Mouse (Mus musculus) erythroblast, embryonic 14.5 days (primary cell): ENCODE measurements around the gene Nav2.

Experiments used
- GATA1 ChIP-seq: IDR thresholded peaks from 2 replicates; pipeline ENCODE4 v1.6.1; 2012; ENCODE audit warnings: low read length, inconsistent platforms, mixed read lengths
- TAL1 ChIP-seq: IDR thresholded peaks from 3 replicates; pipeline ENCODE4 v1.6.1; 2012; ENCODE audit warnings: low read length, inconsistent platforms, mixed read lengths

DNA sequence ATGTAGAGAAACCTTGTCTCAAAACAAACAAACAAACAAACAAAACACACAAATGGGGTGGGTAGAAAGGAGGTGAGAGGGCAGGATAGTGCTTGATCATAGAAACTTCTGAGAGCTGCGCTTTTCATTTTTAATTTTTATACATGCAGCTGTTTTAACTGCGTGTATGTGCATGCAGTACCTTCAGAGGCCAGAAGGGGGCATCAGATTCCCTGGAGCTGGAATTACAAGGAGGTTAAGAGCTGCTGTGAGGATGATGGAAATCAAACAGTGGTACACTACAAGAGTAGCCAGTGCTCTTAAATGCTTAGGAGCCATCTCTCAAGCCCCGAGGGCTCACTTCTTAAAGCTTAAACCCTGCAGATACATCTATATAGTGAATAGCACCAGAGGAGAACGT, 584.7 kb downstream of the Nav2 start:
- TF ChIP-seq GATA1 = no peak
- TF ChIP-seq TAL1 = no peak
